Mouse (Mus musculus) left cerebral cortex, postnatal 25 days (tissue): ENCODE data around the gene Eya4. TPM values are rescaled to one million over a fixed set of nuclear protein-coding genes. Genes with fewer than 3 reads are reported as not detected.

Source experiments
- DNase-seq, 2 experiments: peaks; one replicate each; pipeline ENCODE4 v3.0.0; 2022; ENCODE audit warnings: low spot score in 2 of 2, mixed read lengths in 1 of 2
- intact Hi-C: fragments of 180-260 bp; cut with DNase I; formaldehyde crosslinking; loops from one replicate; pipeline ENCODE4 v1.15.1; 2025
- total RNA-seq, 2 experiments: library from RNA; stranded (reverse); gene quantifications; 2 replicates each; pipeline ENCODE4 v1.2.3; 2021

Eya4 gene
- total RNA-seq, 2 experiments from 2014 or later: 4.1 to 4.4 TPM

GRCm38 (mm10) chr10:23236918-23237317, 113.7 kb downstream of the Eya4 start:
- no peak for DNase-seq
- intact Hi-C loops: no loop called here

GRCm38 (mm10) chr10:23235405-23235804, 115.2 kb downstream of the Eya4 start:
- intact Hi-C loops: no loop called here
- no peak for DNase-seq

- no peak for DNase-seq
- intact Hi-C loops: no loop called here
These were observed 117.2 kb downstream of the Eya4 start for GRCm38 (mm10) chr10:23233425-23233824.

- no peak for DNase-seq
- intact Hi-C loops: no loop called here
These were observed 119.7 kb downstream of the Eya4 start for GRCm38 (mm10) chr10:23230863-23231262.

- intact Hi-C loops: loop anchor here (5.0 kb wide), 1 partner anchor 56 kb away; no protein-coding TSS in a partner anchor
- peak in 1 of 2 experiments; percentile 8 for DNase-seq
These were observed 127.2 kb downstream of the Eya4 start for GRCm38 (mm10) chr10:23223336-23223735.

GRCm38 (mm10) chr10:23220432-23220831, 130.2 kb downstream of the Eya4 start:
- no peak for DNase-seq
- intact Hi-C loops: loop anchor here (5.0 kb wide), 1 partner anchor 53 kb away; no protein-coding TSS in a partner anchor

- intact Hi-C loops: no loop called here
- DNase-seq: peak in 1 of 2 experiments; percentile 9
These were observed 133.8 kb downstream of the Eya4 start for GRCm38 (mm10) chr10:23216815-23217214.

GRCm38 (mm10) chr10:23211381-23211780, 139.2 kb downstream of the Eya4 start:
- intact Hi-C loops: no loop called here
- DNase-seq: no peak

GRCm38 (mm10) chr10:23203885-23204284, 146.7 kb downstream of the Eya4 start:
- intact Hi-C loops: no loop called here
- peak; percentile 38 to 59 for DNase-seq

- intact Hi-C loops: no loop called here
- DNase-seq: no peak
These were observed 147.3 kb downstream of the Eya4 start for GRCm38 (mm10) chr10:23203144-23203838.

- intact Hi-C loops: no loop called here
- no peak for DNase-seq
These were observed 148.0 kb downstream of the Eya4 start for GRCm38 (mm10) chr10:23202591-23202990.

GRCm38 (mm10) chr10:23198251-23198650, 152.3 kb downstream of the Eya4 start:
- intact Hi-C loops: no loop called here
- DNase-seq: no peak

- no peak for DNase-seq
- intact Hi-C loops: no loop called here
These were observed 154.2 kb downstream of the Eya4 start for GRCm38 (mm10) chr10:23196336-23196735.

GRCm38 (mm10) chr10:23195337-23195736, 155.2 kb downstream of the Eya4 start:
- intact Hi-C loops: no loop called here
- no peak for DNase-seq

GRCm38 (mm10) chr10:23189836-23190235, 160.8 kb downstream of the Eya4 start:
- intact Hi-C loops: no loop called here
- no peak for DNase-seq

GRCm38 (mm10) chr10:23185391-23185790, 165.2 kb downstream of the Eya4 start:
- DNase-seq: no peak
- intact Hi-C loops: no loop called here

- intact Hi-C loops: no loop called here
These were observed 168.8 kb downstream of the Eya4 start for GRCm38 (mm10) chr10:23181572-23182493.

GRCm38 (mm10) chr10:23179285-23179684, 171.3 kb downstream of the Eya4 start:
- no peak for DNase-seq
- intact Hi-C loops: no loop called here

More at GRCm38 (mm10) chr10:23181572-23182493, 168.8 kb downstream of the Eya4 start:
- DNase-seq: no peak

GRCm38 (mm10) chr10:23177347-23178046, 173.1 kb downstream of the Eya4 start:
- no peak for DNase-seq
- intact Hi-C loops: no loop called here
